Mouse (Mus musculus) CH12.LX (cell line): ENCODE data around the gene Fam213b. TPM values are rescaled to one million over a fixed set of nuclear protein-coding genes. Genes with fewer than 3 reads are reported as not detected.

ENCODE experiments used
- DNase-seq: peaks from one replicate; pipeline ENCODE4 v3.0.0-alpha.2; 2013; ENCODE audit errors: extremely low read depth
- H3K27ac ChIP-seq: 2 replicates; pipeline ENCODE4 v1.5.1; 2012; ENCODE audit warnings: low read depth, mild to moderate bottlenecking, control low read depth, moderate library complexity; ENCODE audit not compliant: insufficient read depth
- H3K27me3 ChIP-seq: replicated peaks from 2 replicates; pipeline ENCODE3; 2012; ENCODE audit warnings: inconsistent platforms
- H3K36me3 ChIP-seq, 2 experiments: replicated peaks in 1 of 2; 2 replicates each; pipeline versions ENCODE3 to v1.6.1; 2012; ENCODE audit warnings: inconsistent platforms in 1 of 2, low read length in 1 of 2, mild to moderate bottlenecking in 1 of 2, mixed read lengths in 1 of 2, moderate library complexity in 1 of 2; ENCODE audit not compliant: control insufficient read depth in 1 of 2, insufficient read depth in 1 of 2
- H3K4me1 ChIP-seq, 2 experiments: 2 replicates each; pipeline ENCODE4 v1.6.1; 2012; ENCODE audit warnings: inconsistent platforms in 1 of 2, moderate library complexity in 1 of 2; ENCODE audit not compliant: insufficient read depth in 2 of 2, control insufficient read depth in 1 of 2
- H3K4me2 ChIP-seq: 2 replicates; pipeline ENCODE4 v1.6.1; 2012; ENCODE audit warnings: low read depth, mild to moderate bottlenecking, control low read depth; ENCODE audit not compliant: poor library complexity, insufficient read depth, severe bottlenecking
- H3K4me3 ChIP-seq, 3 experiments: fragments of 150-350 bp in 1 of 3; sonication (generic) in 1 of 3; replicated peaks in 1 of 3; 2 replicates each; pipeline versions ENCODE3 to v1.5.1; 2011 to 2012; ENCODE audit warnings: low read depth in 2 of 3, low read length in 2 of 3, mild to moderate bottlenecking in 2 of 3, moderate library complexity in 2 of 3, control low read depth in 1 of 3, improper control_type of control experiment in 1 of 3, inconsistent platforms in 1 of 3, mixed read lengths in 1 of 3; ENCODE audit not compliant: poor library complexity in 1 of 3
- H3K79me2 ChIP-seq: replicated peaks from 2 replicates; pipeline ENCODE4 v1.6.1; 2012; ENCODE audit warnings: mild to moderate bottlenecking, moderate library complexity; ENCODE audit not compliant: control insufficient read depth, poor library complexity, insufficient read depth, severe bottlenecking; ENCODE audit errors: extremely low read depth
- H3K9ac ChIP-seq: 2 replicates; pipeline ENCODE4 v1.6.1; 2012; ENCODE audit warnings: low read depth, mild to moderate bottlenecking, control low read depth, moderate library complexity; ENCODE audit not compliant: insufficient read depth
- H3K9me3 ChIP-seq: replicated peaks from 2 replicates; pipeline ENCODE3; 2012; ENCODE audit warnings: low read length, inconsistent platforms, mixed read lengths
- BHLHE40 ChIP-seq: IDR thresholded peaks from 2 replicates; pipeline ENCODE4 v1.6.1; 2011; ENCODE audit warnings: mild to moderate bottlenecking, low read depth, low read length, improper control_type of control experiment
- CHD1 ChIP-seq: IDR thresholded peaks from 2 replicates; pipeline ENCODE4 v1.6.1; 2012; ENCODE audit warnings: low read depth, low read length, improper control_type of control experiment, inconsistent platforms
- CTCF ChIP-seq, 2 experiments: IDR thresholded peaks in 1 of 2; conservative IDR thresholded peaks in 1 of 2; 2 replicates each; pipeline ENCODE4 v1.5.1; 2011 to 2012; ENCODE audit warnings: low read depth in 2 of 2, low read length in 2 of 2, improper control_type of control experiment in 1 of 2, inconsistent platforms in 1 of 2, mild to moderate bottlenecking in 1 of 2, moderate library complexity in 1 of 2
- ELF1 ChIP-seq: IDR thresholded peaks from 2 replicates; pipeline ENCODE4 v1.6.1; 2014; ENCODE audit warnings: low read depth, mild to moderate bottlenecking, inconsistent platforms, low read length, improper control_type of control experiment
- EP300 ChIP-seq: IDR thresholded peaks from 2 replicates; pipeline ENCODE4 v1.6.1; 2011; ENCODE audit warnings: low read length, improper control_type of control experiment
- ETS1 ChIP-seq: conservative IDR thresholded peaks from 2 replicates; pipeline ENCODE4 v1.6.1; 2012; ENCODE audit warnings: low read depth, mild to moderate bottlenecking, inconsistent platforms, low read length, improper control_type of control experiment, moderate library complexity
- GABPA ChIP-seq: IDR thresholded peaks from 2 replicates; pipeline ENCODE4 v1.6.1; 2012; ENCODE audit warnings: low read depth, low read length, improper control_type of control experiment, inconsistent platforms; ENCODE audit not compliant: insufficient replicate concordance
- IRF4 ChIP-seq: IDR thresholded peaks from 2 replicates; pipeline ENCODE4 v1.6.1; 2014; ENCODE audit warnings: low read depth, mild to moderate bottlenecking, inconsistent platforms, low read length, improper control_type of control experiment
- JUND ChIP-seq: conservative IDR thresholded peaks from 2 replicates; pipeline ENCODE4 v1.6.1; 2011; ENCODE audit warnings: low read depth, low read length, improper control_type of control experiment
- KAT2A ChIP-seq: IDR thresholded peaks from 2 replicates; pipeline ENCODE4 v1.6.1; 2012; ENCODE audit warnings: low read length, improper control_type of control experiment, inconsistent platforms; ENCODE audit not compliant: insufficient replicate concordance
- MAZ ChIP-seq: IDR thresholded peaks from 2 replicates; pipeline ENCODE4 v1.6.1; 2012; ENCODE audit warnings: low read depth, mild to moderate bottlenecking, inconsistent platforms, low read length, improper control_type of control experiment, moderate library complexity
- MXI1 ChIP-seq: IDR thresholded peaks from 2 replicates; pipeline ENCODE4 v1.6.1; 2011; ENCODE audit warnings: mild to moderate bottlenecking, low read depth, low read length, improper control_type of control experiment
- NELFE ChIP-seq: IDR thresholded peaks from 2 replicates; pipeline ENCODE4 v1.6.1; 2011; ENCODE audit warnings: low read depth, low read length, improper control_type of control experiment
- POLR2A ChIP-seq: IDR thresholded peaks from 2 replicates; pipeline ENCODE4 v1.6.1; 2011; ENCODE audit warnings: low read depth, mild to moderate bottlenecking, improper control_type of control experiment, low read length
- POLR2AphosphoS2 ChIP-seq: IDR thresholded peaks from 2 replicates; pipeline ENCODE4 v1.6.1; 2011; ENCODE audit warnings: low read depth, low read length, improper control_type of control experiment
- RCOR1 ChIP-seq: conservative IDR thresholded peaks from 2 replicates; pipeline ENCODE4 v1.6.1; 2012; ENCODE audit warnings: low read depth, mild to moderate bottlenecking, inconsistent platforms, low read length, improper control_type of control experiment
- SIN3A ChIP-seq: IDR thresholded peaks from 2 replicates; pipeline ENCODE4 v1.6.1; 2012; ENCODE audit warnings: low read length, improper control_type of control experiment, inconsistent platforms
- UBTF ChIP-seq: IDR thresholded peaks from 2 replicates; pipeline ENCODE4 v1.6.1; 2012; ENCODE audit warnings: low read depth, mild to moderate bottlenecking, inconsistent platforms, low read length, improper control_type of control experiment, moderate library complexity
- USF1 ChIP-seq: IDR thresholded peaks from 2 replicates; pipeline ENCODE4 v1.6.1; 2014; ENCODE audit warnings: low read depth, mild to moderate bottlenecking, inconsistent platforms, low read length, improper control_type of control experiment
- ZC3H11A ChIP-seq: IDR thresholded peaks from 2 replicates; pipeline ENCODE4 v1.6.1; 2012; ENCODE audit warnings: low read depth, mild to moderate bottlenecking, inconsistent platforms, low read length, improper control_type of control experiment
- ZKSCAN1 ChIP-seq: IDR thresholded peaks from 2 replicates; pipeline ENCODE4 v1.6.1; 2012; ENCODE audit warnings: low read depth, inconsistent platforms, low read length, improper control_type of control experiment, borderline replicate concordance
- ZMIZ1 ChIP-seq: IDR thresholded peaks from 2 replicates; pipeline ENCODE4 v1.6.1; 2012; ENCODE audit warnings: low read depth, mild to moderate bottlenecking, inconsistent platforms, low read length, improper control_type of control experiment
- ZNF384 ChIP-seq: IDR thresholded peaks from 2 replicates; pipeline ENCODE4 v1.6.1; 2012; ENCODE audit warnings: low read depth, low read length, improper control_type of control experiment, inconsistent platforms
- dilution Hi-C: fragments of 300-500 bp; cut with MboI; formaldehyde crosslinking; loops from 2 replicates; pipeline ENCODE4 v1.14.3; 2020; ENCODE audit warnings: low sequenced_read_pairs; ENCODE audit not compliant: extremely low pct_unique_long_range_greater_than_20kb, extremely low pct_ligation_motif_present
- in situ Hi-C: fragments of 300-500 bp; cut with MboI; formaldehyde crosslinking; loops from 3 replicates; pipeline ENCODE4 v1.14.3; 2019; ENCODE audit warnings: low sequenced_read_pairs, low pct_ligation_motif_present, low pct_unique_long_range_greater_than_20kb, mixed read lengths
- polyA plus RNA-seq: library from polyadenylated mRNA; unstranded; fragments of >175 nt; gene quantifications from 2 replicates; pipeline ENCODE4 v1.2.1, GENCODE M21; 2012; ENCODE audit warnings: low read depth; ENCODE audit not compliant: insufficient read length
- total RNA-seq, 2 experiments: library from RNA; depleted of rRNA; stranded (reverse); fragments of 300-350 nt in 1 of 2; fragments of >200 nt in 1 of 2; gene quantifications; 2 replicates each; pipeline ENCODE4 v1.2.3; 2012 to 2014

The Fam213b gene
- total and polyA plus RNA-seq, 3 experiments: 5.5 to 49.8 (median 6.1) TPM

DNA sequence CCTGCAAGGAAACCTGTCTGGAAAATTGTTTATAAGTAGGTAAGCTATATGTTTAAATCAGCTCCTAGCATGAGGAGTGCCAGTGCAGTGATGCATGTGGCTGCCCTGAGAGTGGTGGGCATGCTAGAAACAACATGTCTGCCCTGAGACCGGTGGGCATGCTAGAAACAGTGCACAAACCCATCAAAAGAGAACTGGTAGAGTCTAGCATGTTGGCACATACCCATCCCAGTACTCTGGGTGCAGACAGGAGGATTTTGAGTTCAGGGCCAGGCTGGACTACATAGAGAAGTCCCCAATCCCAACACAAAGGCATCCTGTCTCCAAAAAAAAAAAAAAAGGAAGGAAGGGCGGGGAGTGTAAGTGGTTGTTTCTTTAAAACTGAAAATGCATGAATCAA is 35.9 kb upstream of the Fam213b start:
- Histone ChIP-seq H3K36me3 (no peaks in the 10 kb centered on the region), H3K4me1 (peaks cover 29 to 57% of the 10 kb centered on the region in 2 experiments), H3K27ac (no peak overlapping the region), H3K79me2 (no peaks in the 10 kb centered on the region), H3K9ac (no peak overlapping the region), H3K9me3 (no peaks in the 10 kb centered on the region), H3K4me2 (no peak overlapping the region), H3K4me3 (no peak overlapping the region), H3K27me3 (no peaks in the 10 kb centered on the region)
- in situ Hi-C loops (loop anchor here (25.0 kb wide), 1 partner anchor 797 kb away; the partner anchor contains the start of genes Trp73 and Wrap73), dilution Hi-C loops (no loop called here)
- TF ChIP-seq KAT2A (no peak), RCOR1 (no peak), GABPA (no peak), BHLHE40 (no peak), CHD1 (no peak), MXI1 (no peak), IRF4 (no peak), POLR2AphosphoS2 (no peak), ZMIZ1 (no peak), SIN3A (no peak), POLR2A (no peak), USF1 (no peak), JUND (no peak), ELF1 (no peak), ETS1 (no peak), EP300 (no peak), CTCF (conservative IDR thresholded peaks at IDR 0.05 in 1 of 2, IDR thresholded peaks at IDR 0.05 in 1 of 2; ENCODE audit: low read depth in 2 of 2, low read length in 2 of 2) (no peak), ZKSCAN1 (no peak), MAZ (no peak), ZNF384 (no peak)
- no peak for DNase-seq

GRCm38 (mm10) chr4:154933306-154933907 is 34.5 kb upstream of the Fam213b start:
- H3K9ac ChIP-seq: no peak overlapping the region
- in situ Hi-C loops: loop anchor here (25.0 kb wide), 1 partner anchor 796 kb away; the partner anchor contains the start of genes Trp73 and Wrap73
- H3K79me2 ChIP-seq: no peaks in the 10 kb centered on the region
- dilution Hi-C loops: no loop called here
- DNase-seq: no peak
- H3K9me3 ChIP-seq: no peaks in the 10 kb centered on the region
- H3K4me3 ChIP-seq: no peak overlapping the region
- no peak for TF ChIP-seq POLR2AphosphoS2
- no peak for TF ChIP-seq ETS1
- no peak for TF ChIP-seq CTCF (conservative IDR thresholded peaks at IDR 0.05 in 1 of 2, IDR thresholded peaks at IDR 0.05 in 1 of 2; ENCODE audit: low read depth in 2 of 2, low read length in 2 of 2)
- TF ChIP-seq UBTF: no peak
- TF ChIP-seq NELFE: no peak
- no peak for TF ChIP-seq IRF4
- no peak for TF ChIP-seq ZC3H11A
- TF ChIP-seq ELF1: no peak
- no peak for TF ChIP-seq MXI1
- TF ChIP-seq ZKSCAN1: no peak
- H3K36me3 ChIP-seq: no peaks in the 10 kb centered on the region
- H3K27me3 ChIP-seq: no peaks in the 10 kb centered on the region
- H3K4me2 ChIP-seq: no peak overlapping the region
- no peak overlapping the region for H3K27ac ChIP-seq
- peaks cover 26 to 58% of the 10 kb centered on the region in 2 experiments for H3K4me1 ChIP-seq
